Comparison of ENCODE assay signal across 23 mouse cellular contexts in genomic region chr8:8378248-8378647, GRCm38 (mm10).
DNase-seq lines count a peak whose midpoint lies in the region; ATAC-seq and TF ChIP-seq lines count a peak whose summit lies in the region.
"Had no signal": no experiment of that assay in that cellular context is flagged by ENCODE, and none has a peak within 500 bp of the region (broad histone marks: within the 10 kb centered on the region; RNA-seq: fewer than 3 reads in every experiment).

No protein-coding gene starts in this region.

- H3K4me1 ChIP-seq in forebrain, embryonic 13.5 days = peaks cover 16% of the 10 kb centered on the region; the same call in 1 of the 2 replicates
- peaks cover 14% of the 10 kb centered on the region for H3K4me1 ChIP-seq in forebrain, embryonic 10.5 days
- H3K4me1 ChIP-seq in hindbrain, postnatal 0 days (ENCODE audit: insufficient read depth, low read length) = no peaks in the 10 kb centered on the region
- no peaks in the 10 kb centered on the region for H3K4me1 ChIP-seq in hindbrain, embryonic 10.5 days (replicated peaks)
- H3K4me1 ChIP-seq: embryonic facial prominence, embryonic 15.5 days; hindbrain, embryonic 15.5 days had no signal

- TF ChIP-seq CTCF in hindbrain, postnatal 0 days (IDR thresholded peaks at IDR 0.05; ENCODE audit: low read depth) = no peak

- no peaks in the 10 kb centered on the region for H3K36me3 ChIP-seq in forebrain, embryonic 13.5 days (ENCODE audit: poor library complexity, severe bottlenecking)
- no peaks in the 10 kb centered on the region for H3K36me3 ChIP-seq in forebrain, embryonic 10.5 days (replicated peaks)
- H3K36me3 ChIP-seq in hindbrain, postnatal 0 days (ENCODE audit: insufficient read depth, low read length) = no peaks in the 10 kb centered on the region
- H3K36me3 ChIP-seq in hindbrain, embryonic 10.5 days = no peaks in the 10 kb centered on the region
- H3K36me3 ChIP-seq: embryonic facial prominence, embryonic 15.5 days; G1E; heart, embryonic 12.5 days; hindbrain, embryonic 15.5 days had no signal

- no peaks in the 10 kb centered on the region for H3K27me3 ChIP-seq in forebrain, embryonic 13.5 days
- H3K27me3 ChIP-seq in forebrain, embryonic 10.5 days (ENCODE audit: poor library complexity, severe bottlenecking) = peaks cover 21% of the 10 kb centered on the region; the same call in 1 of the 2 replicates
- H3K27me3 ChIP-seq in hindbrain, postnatal 0 days (ENCODE audit: insufficient read depth, low read length) = no peaks in the 10 kb centered on the region
- H3K27me3 ChIP-seq in hindbrain, embryonic 10.5 days (ENCODE audit: insufficient read depth, poor library complexity, severe bottlenecking) = no peaks in the 10 kb centered on the region
- H3K27me3 ChIP-seq: embryonic facial prominence, embryonic 15.5 days; heart, embryonic 12.5 days; hindbrain, embryonic 15.5 days had no signal

- 48% methylated on average over 4 of the region's 4 CpGs for WGBS in forebrain, embryonic 13.5 days
- 57% methylated on average over 4 of the region's 4 CpGs for WGBS in forebrain, embryonic 10.5 days
- 63% methylated on average over 4 of the region's 4 CpGs for WGBS in hindbrain, postnatal 0 days
- 82% methylated on average over 4 of the region's 4 CpGs for WGBS in hindbrain, embryonic 10.5 days

- H3K9ac ChIP-seq in forebrain, embryonic 13.5 days = no peak overlapping the region
- H3K9ac ChIP-seq in hindbrain, postnatal 0 days (replicated peaks; ENCODE audit: low read length) = no peak overlapping the region
- H3K9ac ChIP-seq: embryonic facial prominence, embryonic 15.5 days; heart, embryonic 12.5 days; hindbrain, embryonic 15.5 days had no signal

- ATAC-seq in forebrain, embryonic 13.5 days = peak; percentile 39; the same call in 1 of the 2 replicates
- ATAC-seq in hindbrain, postnatal 0 days = no peak
- ATAC-seq: CD4-positive, CD25-positive, alpha-beta regulatory T cell, adult 4 months; inflammation-experienced regulatory T-cells, adult 6 months had no signal

- H3K27ac ChIP-seq in forebrain, embryonic 13.5 days = no peak overlapping the region; the same call in 1 of the 2 replicates
- no peak overlapping the region for H3K27ac ChIP-seq in forebrain, embryonic 10.5 days
- H3K27ac ChIP-seq in hindbrain, postnatal 0 days = no peak overlapping the region
- H3K27ac ChIP-seq in hindbrain, embryonic 10.5 days = no peak overlapping the region
- H3K27ac ChIP-seq: embryonic facial prominence, embryonic 15.5 days; gastrocnemius, adult 2 months; hindbrain, embryonic 15.5 days had no signal

- DNase-seq in forebrain, embryonic 10.5 days (ENCODE audit: extremely low spot score, low spot score) = no peak
- peak; percentile 4 for DNase-seq in hindbrain, postnatal 0 days (ENCODE audit: low spot score)
- no peak for DNase-seq in hindbrain, embryonic 10.5 days (ENCODE audit: low spot score)
- DNase-seq in retina, postnatal 1 day = peak; percentile 65
- no peak for DNase-seq in retina, embryonic 14.5 days (ENCODE audit: low spot score)
- DNase-seq in thymus, postnatal 10 days (ENCODE audit: low spot score in 2 of 2) = no peak
- DNase-seq: adrenal gland, adult 8-10 months; adrenal gland, postnatal 36 days; B cell, adult 2 months; cerebellum, adult 11 months; cerebellum, adult 8-10 months; cerebellum, postnatal 14 days; embryo, embryonic 11 days; gastrocnemius, adult 2 months; gastrocnemius, postnatal 25 days had no signal

- H3K9me3 ChIP-seq in forebrain, embryonic 13.5 days (replicated peaks) = no peaks in the 10 kb centered on the region
- H3K9me3 ChIP-seq in forebrain, embryonic 10.5 days = no peaks in the 10 kb centered on the region
- no peaks in the 10 kb centered on the region for H3K9me3 ChIP-seq in hindbrain, postnatal 0 days (ENCODE audit: low read length)
- H3K9me3 ChIP-seq in hindbrain, embryonic 10.5 days = no peaks in the 10 kb centered on the region
- H3K9me3 ChIP-seq: embryonic facial prominence, embryonic 15.5 days; G1E; heart, embryonic 12.5 days; hindbrain, embryonic 15.5 days had no signal

- no peak overlapping the region for H3K4me3 ChIP-seq in forebrain, embryonic 13.5 days
- H3K4me3 ChIP-seq in forebrain, embryonic 10.5 days = no peak overlapping the region
- no peak overlapping the region for H3K4me3 ChIP-seq in hindbrain, postnatal 0 days (ENCODE audit: low read length)
- no peak overlapping the region for H3K4me3 ChIP-seq in hindbrain, embryonic 10.5 days
- H3K4me3 ChIP-seq: embryonic facial prominence, embryonic 15.5 days; erythroblast, embryonic 14.5 days; gastrocnemius, adult 2 months; heart, embryonic 12.5 days; hindbrain, embryonic 15.5 days had no signal

- no peak overlapping the region for H3K4me2 ChIP-seq in forebrain, embryonic 13.5 days
- no peak overlapping the region for H3K4me2 ChIP-seq in hindbrain, postnatal 0 days (ENCODE audit: low read depth, low read length)
- H3K4me2 ChIP-seq: embryonic facial prominence, embryonic 15.5 days; heart, embryonic 12.5 days; hindbrain, embryonic 15.5 days had no signal

Comparison
In these comparisons a context has a peak if more than half of its experiments do, and no peak if none do; other contexts are left out.
1. DNase-seq: peak in hindbrain, postnatal 0 days (single experiment) and retina, postnatal 1 day (single experiment); none in forebrain, embryonic 10.5 days (single experiment), hindbrain, embryonic 10.5 days (single experiment), retina, embryonic 14.5 days (single experiment) and thymus, postnatal 10 days (0 of 2).